Mouse (Mus musculus): ENCODE results near the gene Fam222b. TPM values are rescaled to one million over a fixed set of nuclear protein-coding genes. Genes with fewer than 3 reads are reported as not detected.
"Not testable (repeated sequence)": the region's sequence is repeated elsewhere in the genome, so short reads cannot be mapped to it uniquely, and the experiment has no call there.

Gene Fam222b
- polyA plus RNA-seq (2015; fragmentation: Nextera tagmentation; extraction: Ambion mirVana) = 12.4 and 13.9 TPM in 2 replicates

- under 1% methylated on average over 38 of the region's 38 CpGs for WGBS
- peaks cover 21% of the 10 kb centered on the region for H3K4me1 ChIP-seq
- peak; percentile 96 for ATAC-seq (ENCODE audit: borderline replicate concordance, extremely low read depth, low FRiP score, low TSS enrichment)
- H3K9me3 ChIP-seq = no peaks in the 10 kb centered on the region
- no peaks in the 10 kb centered on the region for H3K36me3 ChIP-seq
- H3K4me2 ChIP-seq = peak within 1 kb of the TSS; percentile 74
- H3K9ac ChIP-seq = peak within 1 kb of the TSS; percentile 68
- peak within 1 kb of the TSS; percentile 52 for H3K27ac ChIP-seq
- H3K27me3 ChIP-seq = no peaks in the 10 kb centered on the region
- H3K4me3 ChIP-seq = peak within 1 kb of the TSS; percentile 66
Observed at GRCm38 (mm10) chr11:78094504-78095143, at the start of gene Fam222b. TSS of gene Fam222b (plus strand) at chr11:78094660.

GRCm38 (mm10) chr11:78044758-78045251 is 49.7 kb upstream of the Fam222b start:
- Histone ChIP-seq H3K4me2 (no peak overlapping the region), H3K4me3 (no peak overlapping the region), H3K4me1 (peaks cover 7% of the 10 kb centered on the region; the same call in 1 of the 2 replicates), H3K9me3 (no peaks in the 10 kb centered on the region), H3K36me3 (0 out of 2 replicates have a peak, but pooled peaks cover 6% of the 10 kb centered on the region), H3K27me3 (no peaks in the 10 kb centered on the region), H3K27ac (0 out of 2 replicates have a peak overlapping the region, but pooled peaks have one; percentile 58), H3K9ac (no peak overlapping the region)
- 62% methylated on average over 5 of the region's 5 CpGs for WGBS
- ATAC-seq (ENCODE audit: borderline replicate concordance, extremely low read depth, low FRiP score, low TSS enrichment) = no peak

GRCm38 (mm10) chr11:78048637-78049036 is 45.8 kb upstream of the Fam222b start:
- H3K27me3 ChIP-seq; H3K27ac ChIP-seq; H3K4me2 ChIP-seq; ATAC-seq (ENCODE audit: borderline replicate concordance, extremely low read depth, low FRiP score, low TSS enrichment); H3K9me3 ChIP-seq; H3K36me3 ChIP-seq; H3K4me1 ChIP-seq; H3K9ac ChIP-seq; H3K4me3 ChIP-seq: not testable (repeated sequence)
- 96% methylated on average over 4 of the region's 4 CpGs for WGBS

- H3K4me3 ChIP-seq = no peak overlapping the region
- no peak for ATAC-seq (ENCODE audit: borderline replicate concordance, extremely low read depth, low FRiP score, low TSS enrichment)
Observed at GRCm38 (mm10) chr11:78053078-78053477, 41.4 kb upstream of the Fam222b start.

GRCm38 (mm10) chr11:78056946-78057345 is 37.5 kb upstream of the Fam222b start:
- 72% methylated on average over 8 of the region's 8 CpGs for WGBS
- H3K27ac ChIP-seq = no peak overlapping the region
- no peaks in the 10 kb centered on the region for H3K4me1 ChIP-seq

More at GRCm38 (mm10) chr11:78053078-78053477, 41.4 kb upstream of the Fam222b start:
- Histone ChIP-seq H3K27me3 (no peaks in the 10 kb centered on the region), H3K9ac (no peak overlapping the region), H3K4me1 (no peaks in the 10 kb centered on the region), H3K27ac (no peak overlapping the region), H3K4me2 (no peak overlapping the region), H3K9me3 (no peaks in the 10 kb centered on the region), H3K36me3 (peaks cover 29% of the 10 kb centered on the region; the same call in 1 of the 2 replicates)
- 77% methylated on average over 8 of the region's 8 CpGs for WGBS

GRCm38 (mm10) chr11:78059833-78060757 is 34.4 kb upstream of the Fam222b start:
- no peak overlapping the region for H3K4me2 ChIP-seq
- H3K27me3 ChIP-seq = no peaks in the 10 kb centered on the region
- H3K27ac ChIP-seq = no peak overlapping the region
- no peaks in the 10 kb centered on the region for H3K4me1 ChIP-seq
- peaks cover 35% of the 10 kb centered on the region; the same call in 1 of the 2 replicates for H3K36me3 ChIP-seq
- no peak overlapping the region for H3K9ac ChIP-seq
- 48% methylated on average over 9 of the region's 9 CpGs for WGBS
- H3K4me3 ChIP-seq = no peak overlapping the region
- peak; percentile 77; the same call in 1 of the 2 replicates for ATAC-seq (ENCODE audit: borderline replicate concordance, extremely low read depth, low FRiP score, low TSS enrichment)
- H3K9me3 ChIP-seq = no peaks in the 10 kb centered on the region

More at GRCm38 (mm10) chr11:78056946-78057345, 37.5 kb upstream of the Fam222b start:
- H3K9ac ChIP-seq = no peak overlapping the region
- no peaks in the 10 kb centered on the region for H3K27me3 ChIP-seq
- no peak overlapping the region for H3K4me3 ChIP-seq
- H3K4me2 ChIP-seq = no peak overlapping the region
- ATAC-seq (ENCODE audit: borderline replicate concordance, extremely low read depth, low FRiP score, low TSS enrichment) = no peak
- H3K9me3 ChIP-seq = no peaks in the 10 kb centered on the region
- H3K36me3 ChIP-seq = peaks cover 38% of the 10 kb centered on the region; the same call in 1 of the 2 replicates

- Histone ChIP-seq H3K36me3 (peaks cover 19% of the 10 kb centered on the region; the same call in 1 of the 2 replicates), H3K4me3 (no peak overlapping the region), H3K4me2 (no peak overlapping the region), H3K27ac (no peak overlapping the region), H3K9me3 (no peaks in the 10 kb centered on the region), H3K9ac (no peak overlapping the region), H3K4me1 (no peaks in the 10 kb centered on the region), H3K27me3 (no peaks in the 10 kb centered on the region)
- ATAC-seq (ENCODE audit: borderline replicate concordance, extremely low read depth, low FRiP score, low TSS enrichment) = no peak
- WGBS = 74% methylated on average over 1 of the region's 1 CpGs
Observed at GRCm38 (mm10) chr11:78062563-78062962, 31.9 kb upstream of the Fam222b start.

- ATAC-seq (ENCODE audit: borderline replicate concordance, extremely low read depth, low FRiP score, low TSS enrichment) = no peak
- no peak overlapping the region for H3K4me3 ChIP-seq
- H3K4me2 ChIP-seq = no peak overlapping the region
- no peak overlapping the region for H3K9ac ChIP-seq
- WGBS = 32% methylated on average over 2 of the region's 2 CpGs
- H3K27me3 ChIP-seq = no peaks in the 10 kb centered on the region
- no peak overlapping the region for H3K27ac ChIP-seq
- no peaks in the 10 kb centered on the region for H3K9me3 ChIP-seq
- no peaks in the 10 kb centered on the region for H3K36me3 ChIP-seq
- H3K4me1 ChIP-seq = no peaks in the 10 kb centered on the region
Observed at GRCm38 (mm10) chr11:78065906-78066305, 28.6 kb upstream of the Fam222b start.

GRCm38 (mm10) chr11:78066641-78067040 is 27.8 kb upstream of the Fam222b start:
- Histone ChIP-seq H3K4me2 (no peak overlapping the region), H3K27ac (no peak overlapping the region), H3K36me3 (no peaks in the 10 kb centered on the region), H3K9ac (no peak overlapping the region), H3K9me3 (no peaks in the 10 kb centered on the region), H3K4me3 (no peak overlapping the region), H3K27me3 (no peaks in the 10 kb centered on the region), H3K4me1 (no peaks in the 10 kb centered on the region)
- WGBS = 47% methylated on average over 2 of the region's 2 CpGs
- no peak for ATAC-seq (ENCODE audit: borderline replicate concordance, extremely low read depth, low FRiP score, low TSS enrichment)

GRCm38 (mm10) chr11:78067566-78067965 is 26.9 kb upstream of the Fam222b start:
- no peak overlapping the region for H3K4me2 ChIP-seq
- H3K36me3 ChIP-seq = no peaks in the 10 kb centered on the region
- ATAC-seq (ENCODE audit: borderline replicate concordance, extremely low read depth, low FRiP score, low TSS enrichment) = no peak
- H3K4me3 ChIP-seq = no peak overlapping the region
- no peaks in the 10 kb centered on the region for H3K9me3 ChIP-seq
- H3K27me3 ChIP-seq = no peaks in the 10 kb centered on the region
- no peaks in the 10 kb centered on the region for H3K4me1 ChIP-seq
- no peak overlapping the region for H3K9ac ChIP-seq
- no peak overlapping the region for H3K27ac ChIP-seq
- WGBS = 65% methylated on average over 5 of the region's 5 CpGs

GRCm38 (mm10) chr11:78069130-78069529 is 25.3 kb upstream of the Fam222b start:
- H3K4me3 ChIP-seq = no peak overlapping the region
- H3K4me2 ChIP-seq = no peak overlapping the region
- no peaks in the 10 kb centered on the region for H3K9me3 ChIP-seq
- WGBS = 70% methylated on average over 5 of the region's 5 CpGs
- no peak overlapping the region for H3K27ac ChIP-seq
- H3K27me3 ChIP-seq = no peaks in the 10 kb centered on the region
- no peak for ATAC-seq (ENCODE audit: borderline replicate concordance, extremely low read depth, low FRiP score, low TSS enrichment)
- H3K4me1 ChIP-seq = no peaks in the 10 kb centered on the region
- peaks cover 9% of the 10 kb centered on the region for H3K36me3 ChIP-seq
- H3K9ac ChIP-seq = no peak overlapping the region
